Mouse (Mus musculus): ENCODE measurements at regions not wholly inside any gene's neighbourhood (a gene's known extent, or its start where the extent isn't known, plus 50 kb on each side); places are given as distances from the start of the nearest gene placed in this dataset.

- TF ChIP-seq CTCF (IDR thresholded peaks at IDR 0.05; ENCODE audit: low read depth): no peak
- no peak for TF ChIP-seq EP300 (IDR thresholded peaks at IDR 0.05; ENCODE audit: low read depth)
These were observed 143.7 kb downstream of the Nsun3 start for GRCm38 (mm10) chr16:62642859-62643403.

Measured in liver, postnatal 0 days (tissue).